Mouse (Mus musculus): ENCODE results near the gene Cpsf6. TPM values are rescaled to one million over a fixed set of nuclear protein-coding genes. Genes with fewer than 3 reads are reported as not detected.
"Not testable (repeated sequence)": the region's sequence is repeated elsewhere in the genome, so short reads cannot be mapped to it uniquely, and the experiment has no call there.

Gene Cpsf6
- polyA plus RNA-seq, 1 experiment from 2014 or later, result 111 TPM

DNA sequence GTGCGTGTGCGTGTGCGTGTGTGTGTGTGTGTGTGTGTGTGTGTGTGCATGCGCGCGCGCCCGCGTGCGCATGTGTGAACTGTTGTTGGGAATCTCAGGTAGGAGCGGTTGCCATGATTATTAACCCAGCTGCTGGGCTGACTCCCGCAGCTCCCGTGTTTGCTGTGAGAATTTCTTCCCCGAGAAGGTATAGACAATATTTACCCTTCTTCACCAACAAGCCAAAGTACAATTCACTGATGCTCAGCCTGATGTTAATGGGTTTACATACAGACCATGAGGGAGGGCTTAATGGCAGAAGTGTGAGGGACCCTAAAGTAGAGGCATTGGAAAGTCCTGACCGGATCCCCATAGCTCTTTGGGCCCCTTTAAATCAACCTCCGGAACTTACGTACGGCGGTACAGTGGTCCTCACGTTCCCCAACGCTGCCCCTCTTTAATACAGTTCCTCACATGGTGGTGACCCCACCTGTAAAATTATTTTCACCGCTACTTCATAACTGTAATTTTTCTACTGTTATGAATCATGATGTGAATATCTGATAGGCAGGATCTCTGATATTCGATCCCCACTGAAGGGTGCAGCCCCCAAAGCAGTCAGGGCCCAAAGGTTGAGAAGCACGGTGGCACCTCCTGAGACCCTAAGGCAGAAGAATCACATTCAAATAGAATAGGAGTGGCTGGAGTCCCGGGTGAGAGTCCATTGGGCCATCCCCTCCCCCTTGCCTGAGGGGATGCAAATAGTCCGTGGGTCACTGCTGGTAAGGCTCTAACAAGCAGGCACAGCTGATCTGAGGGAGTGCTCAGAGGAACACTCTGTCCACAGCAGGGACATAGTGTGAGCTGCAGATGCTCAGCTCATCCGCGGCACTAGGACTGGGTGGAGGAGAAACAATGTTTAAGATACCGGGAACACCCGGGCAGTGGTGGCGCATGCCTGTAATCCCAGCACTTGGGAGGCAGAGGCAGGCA, 10.4 kb upstream of the Cpsf6 start:
- Histone ChIP-seq H3K4me3 (ENCODE audit: low read length) (no peak overlapping the region), H3K4me2 (ENCODE audit: low read length) (no peak overlapping the region), H3K36me3 (ENCODE audit: control insufficient read depth, insufficient read depth, low read length) (no peaks in the 10 kb centered on the region), H3K4me1 (ENCODE audit: control insufficient read depth, insufficient read depth, low read depth, low read length) (no peaks in the 10 kb centered on the region; the same call in 1 of the 2 replicates), H3K27ac (ENCODE audit: low read depth, low read length) (no peak overlapping the region), H3K9me3 (ENCODE audit: control insufficient read depth, low read length) (no peaks in the 10 kb centered on the region), H3K9ac (ENCODE audit: low read depth, low read length) (no peak overlapping the region), H3K27me3 (replicated peaks; ENCODE audit: control insufficient read depth, insufficient read depth, low read length) (no peaks in the 10 kb centered on the region)
- WGBS, result 53% methylated on average over 31 of the region's 31 CpGs
- no peak for ATAC-seq

DNA sequence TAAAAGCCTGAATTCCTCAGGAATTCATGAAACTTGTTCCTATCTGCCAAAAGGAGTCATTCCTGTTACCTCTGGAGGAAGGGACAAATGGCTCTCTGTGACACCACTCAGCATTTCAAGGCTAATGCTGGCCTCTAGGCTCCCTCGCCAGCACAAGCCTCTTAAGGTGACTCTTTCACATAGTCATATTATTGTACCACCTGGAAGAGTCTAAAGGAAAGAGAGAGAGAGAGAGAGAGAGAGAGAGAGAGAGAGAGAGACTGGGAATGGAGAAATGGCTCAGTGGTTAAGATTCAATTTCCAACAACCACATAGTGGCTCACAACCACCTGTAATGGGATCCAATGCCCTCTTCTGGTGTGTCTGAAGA, 9.5 kb upstream of the Cpsf6 start:
- Histone ChIP-seq H3K36me3 (ENCODE audit: control insufficient read depth, insufficient read depth, low read length) (no peaks in the 10 kb centered on the region), H3K4me1 (ENCODE audit: control insufficient read depth, insufficient read depth, low read depth, low read length) (no peaks in the 10 kb centered on the region; the same call in 1 of the 2 replicates), H3K27me3 (replicated peaks; ENCODE audit: control insufficient read depth, insufficient read depth, low read length) (no peaks in the 10 kb centered on the region), H3K4me2 (ENCODE audit: low read length) (no peak overlapping the region), H3K9ac (ENCODE audit: low read depth, low read length) (no peak overlapping the region), H3K4me3 (ENCODE audit: low read length) (no peak overlapping the region), H3K9me3 (ENCODE audit: control insufficient read depth, low read length) (no peaks in the 10 kb centered on the region), H3K27ac (ENCODE audit: low read depth, low read length) (no peak overlapping the region)
- WGBS, result 90% methylated on average over 1 of the region's 1 CpGs
- ATAC-seq, result no peak

DNA sequence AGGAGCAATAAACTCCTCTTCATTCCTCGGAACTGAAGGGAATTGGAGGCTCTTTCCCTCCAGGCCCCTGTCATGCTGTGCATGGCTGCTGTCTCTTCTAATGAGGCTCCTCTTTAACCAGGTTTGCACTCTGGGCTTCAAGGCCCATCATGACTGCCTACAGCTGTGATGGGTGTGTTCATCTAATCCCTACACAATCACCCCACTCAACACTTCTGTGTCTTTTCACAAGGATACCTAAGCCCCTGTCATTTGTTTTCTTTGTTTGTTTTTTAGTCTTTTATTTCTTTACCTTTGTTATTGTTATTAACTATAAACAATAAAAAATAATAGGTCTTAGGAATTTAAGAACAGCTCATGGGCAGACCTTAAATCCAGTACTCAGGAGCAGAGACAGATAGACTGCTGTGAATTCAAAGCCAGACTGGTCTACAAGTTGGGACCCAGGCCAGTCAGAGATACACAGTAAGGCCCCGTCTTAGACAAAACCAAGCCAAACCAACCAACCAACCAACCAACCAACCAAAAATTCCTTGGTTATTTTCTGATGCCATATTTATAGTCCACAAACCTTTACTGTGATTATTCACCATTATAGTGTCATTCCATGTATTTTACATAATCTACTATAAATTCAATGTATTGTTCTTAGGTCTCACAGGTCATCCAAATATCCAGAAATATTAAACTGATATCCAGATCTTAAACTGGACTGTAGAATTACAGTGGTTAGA, 9.0 kb upstream of the Cpsf6 start:
- H3K4me1 ChIP-seq (ENCODE audit: control insufficient read depth, insufficient read depth, low read depth, low read length), result no peaks in the 10 kb centered on the region; the same call in 1 of the 2 replicates
- H3K9me3 ChIP-seq (ENCODE audit: control insufficient read depth, low read length), result no peaks in the 10 kb centered on the region
- H3K36me3 ChIP-seq (ENCODE audit: control insufficient read depth, insufficient read depth, low read length), result no peaks in the 10 kb centered on the region
- 66% methylated on average over 2 of the region's 2 CpGs for WGBS
- no peak overlapping the region for H3K4me3 ChIP-seq (ENCODE audit: low read length)
- no peak overlapping the region for H3K4me2 ChIP-seq (ENCODE audit: low read length)
- H3K9ac ChIP-seq (ENCODE audit: low read depth, low read length), result no peak overlapping the region
- H3K27me3 ChIP-seq (replicated peaks; ENCODE audit: control insufficient read depth, insufficient read depth, low read length), result no peaks in the 10 kb centered on the region
- no peak overlapping the region for H3K27ac ChIP-seq (ENCODE audit: low read depth, low read length)
- no peak for ATAC-seq

DNA sequence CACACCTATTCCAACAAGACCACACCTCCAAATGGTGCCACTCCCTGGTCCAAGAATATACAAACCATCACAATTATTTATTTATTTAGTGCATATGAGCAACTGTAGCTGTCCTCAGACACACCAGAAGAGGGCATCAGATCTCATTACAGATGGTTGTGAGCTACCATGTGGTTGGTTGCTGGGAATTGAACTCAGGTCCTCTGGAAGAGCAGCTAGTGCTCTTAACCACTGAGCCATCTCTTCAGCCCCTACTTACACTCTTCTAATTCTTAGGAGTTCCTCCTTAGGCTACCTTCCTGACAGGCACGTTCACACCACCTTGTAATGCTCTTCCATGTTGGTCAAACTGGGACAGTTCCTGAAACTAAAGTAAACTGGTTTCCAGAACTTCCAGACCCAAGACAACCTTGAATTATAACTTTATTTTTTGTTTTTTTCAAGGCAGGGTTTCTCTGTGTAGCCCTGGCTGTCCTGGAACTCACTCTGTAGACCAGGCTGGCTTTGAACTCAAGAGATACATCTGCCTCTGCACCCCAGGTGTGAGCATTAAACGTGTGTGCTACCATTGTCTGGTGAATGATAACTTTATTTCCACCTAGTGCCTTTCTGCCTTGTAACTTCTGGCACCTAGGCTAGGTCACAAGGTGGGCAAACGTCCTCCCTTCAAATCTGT, 8.3 kb upstream of the Cpsf6 start:
- H3K4me3 ChIP-seq (ENCODE audit: low read length); H3K27me3 ChIP-seq (replicated peaks; ENCODE audit: control insufficient read depth, insufficient read depth, low read length); H3K27ac ChIP-seq (ENCODE audit: low read depth, low read length); H3K36me3 ChIP-seq (ENCODE audit: control insufficient read depth, insufficient read depth, low read length); H3K4me1 ChIP-seq (ENCODE audit: control insufficient read depth, insufficient read depth, low read depth, low read length); H3K4me2 ChIP-seq (ENCODE audit: low read length); H3K9ac ChIP-seq (ENCODE audit: low read depth, low read length); ATAC-seq; H3K9me3 ChIP-seq (ENCODE audit: control insufficient read depth, low read length): not testable (repeated sequence)
- 57% methylated on average over 3 of the region's 3 CpGs for WGBS

DNA sequence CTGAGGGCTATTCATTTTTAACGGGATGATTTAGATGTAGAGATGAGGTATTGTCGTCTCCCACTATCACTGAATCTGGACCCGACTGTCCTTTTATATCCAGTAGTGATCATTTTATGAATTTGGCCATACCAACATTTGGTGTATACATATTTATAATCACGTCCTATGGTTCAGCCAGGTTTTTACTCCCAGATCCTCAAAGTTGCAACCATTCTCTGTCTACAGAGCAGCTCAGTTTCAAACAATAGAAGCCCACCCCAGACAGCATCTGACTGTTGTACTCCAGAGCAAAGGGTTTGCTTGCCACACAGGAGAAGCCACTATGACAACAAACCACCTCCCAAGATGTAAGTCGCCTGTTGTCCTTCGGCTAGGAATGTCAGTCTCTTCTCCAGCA, 7.2 kb upstream of the Cpsf6 start:
- Histone ChIP-seq H3K9me3 (ENCODE audit: control insufficient read depth, low read length) (no peaks in the 10 kb centered on the region), H3K36me3 (ENCODE audit: control insufficient read depth, insufficient read depth, low read length) (no peaks in the 10 kb centered on the region), H3K4me3 (ENCODE audit: low read length) (no peak overlapping the region), H3K27me3 (replicated peaks; ENCODE audit: control insufficient read depth, insufficient read depth, low read length) (no peaks in the 10 kb centered on the region), H3K4me2 (ENCODE audit: low read length) (no peak overlapping the region), H3K9ac (ENCODE audit: low read depth, low read length) (no peak overlapping the region), H3K4me1 (ENCODE audit: control insufficient read depth, insufficient read depth, low read depth, low read length) (no peaks in the 10 kb centered on the region), H3K27ac (ENCODE audit: low read depth, low read length) (no peak overlapping the region)
- 86% methylated on average over 6 of the region's 6 CpGs for WGBS
- no peak for ATAC-seq

DNA sequence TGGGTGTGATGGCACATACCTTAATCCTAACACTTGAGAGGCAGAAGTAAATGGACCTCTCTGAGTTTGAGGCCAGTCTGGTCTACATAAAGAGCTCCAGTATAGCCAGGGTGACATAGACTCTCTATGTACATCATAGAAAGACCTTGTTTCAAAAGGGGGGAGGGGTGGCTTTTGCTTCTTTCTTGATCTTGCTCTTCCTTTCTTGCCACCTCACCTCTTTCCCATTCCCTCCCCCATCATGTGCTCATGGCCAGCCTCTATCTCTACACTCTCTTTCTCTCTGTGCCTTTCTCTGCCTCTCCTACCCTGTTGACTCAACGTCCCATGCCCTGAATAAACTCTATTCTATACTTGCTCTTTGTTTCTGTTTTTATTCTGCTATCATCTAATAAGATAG, 6.4 kb upstream of the Cpsf6 start:
- Histone ChIP-seq H3K4me3 (ENCODE audit: low read length) (no peak overlapping the region), H3K9ac (ENCODE audit: low read depth, low read length) (no peak overlapping the region), H3K4me1 (ENCODE audit: control insufficient read depth, insufficient read depth, low read depth, low read length) (no peaks in the 10 kb centered on the region), H3K4me2 (ENCODE audit: low read length) (no peak overlapping the region), H3K27me3 (replicated peaks; ENCODE audit: control insufficient read depth, insufficient read depth, low read length) (no peaks in the 10 kb centered on the region), H3K36me3 (ENCODE audit: control insufficient read depth, insufficient read depth, low read length) (no peaks in the 10 kb centered on the region), H3K9me3 (ENCODE audit: control insufficient read depth, low read length) (no peaks in the 10 kb centered on the region), H3K27ac (ENCODE audit: low read depth, low read length) (no peak overlapping the region)
- WGBS, result 83% methylated on average over 1 of the region's 1 CpGs
- no peak for ATAC-seq

DNA sequence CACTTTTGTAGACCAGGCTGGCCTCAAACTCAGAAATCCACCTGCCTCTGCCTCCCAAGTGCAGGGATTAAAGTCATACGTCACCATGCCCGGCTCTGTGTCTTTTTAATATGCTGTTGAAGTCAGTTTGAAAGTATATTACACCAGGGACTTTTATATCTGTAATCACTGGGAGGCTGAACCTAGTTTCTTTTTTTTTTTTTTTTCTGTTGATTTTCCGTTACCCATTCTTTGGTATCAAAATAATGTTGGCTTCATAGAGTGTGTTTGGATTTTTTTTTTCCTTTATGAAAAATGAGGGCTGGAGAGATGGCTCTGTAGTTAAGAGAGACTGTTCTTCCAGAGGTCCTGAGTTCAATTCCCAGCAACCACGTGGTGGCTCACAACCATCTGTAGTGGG, 5.6 kb upstream of the Cpsf6 start:
- Histone ChIP-seq H3K4me2 (ENCODE audit: low read length) (no peak overlapping the region), H3K36me3 (ENCODE audit: control insufficient read depth, insufficient read depth, low read length) (no peaks in the 10 kb centered on the region), H3K9me3 (ENCODE audit: control insufficient read depth, low read length) (no peaks in the 10 kb centered on the region), H3K4me1 (ENCODE audit: control insufficient read depth, insufficient read depth, low read depth, low read length) (no peaks in the 10 kb centered on the region), H3K9ac (ENCODE audit: low read depth, low read length) (no peak overlapping the region), H3K4me3 (ENCODE audit: low read length) (no peak overlapping the region), H3K27ac (ENCODE audit: low read depth, low read length) (no peak overlapping the region), H3K27me3 (replicated peaks; ENCODE audit: control insufficient read depth, insufficient read depth, low read length) (no peaks in the 10 kb centered on the region)
- WGBS, result 87% methylated on average over 4 of the region's 4 CpGs
- ATAC-seq, result no peak

DNA sequence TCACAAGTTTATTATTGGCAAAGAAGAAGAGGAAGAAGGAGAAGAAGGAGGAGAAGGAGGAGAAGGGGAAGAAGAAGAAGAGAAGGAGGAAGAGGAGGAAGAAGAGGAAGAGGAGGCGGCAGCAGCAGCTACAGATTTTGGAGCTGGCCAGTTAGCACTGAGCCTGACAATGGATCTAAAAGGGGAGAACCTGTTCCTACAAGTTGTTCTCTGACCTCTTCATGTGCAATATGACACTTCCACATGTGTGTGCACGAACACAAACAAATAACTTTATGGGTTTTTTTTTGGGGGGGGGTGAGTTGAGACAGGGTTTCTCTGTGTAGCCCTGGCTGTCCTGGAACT, 5.2 kb upstream of the Cpsf6 start:
- no peak overlapping the region for H3K27ac ChIP-seq (ENCODE audit: low read depth, low read length)
- no peaks in the 10 kb centered on the region for H3K4me1 ChIP-seq (ENCODE audit: control insufficient read depth, insufficient read depth, low read depth, low read length)
- H3K36me3 ChIP-seq (ENCODE audit: control insufficient read depth, insufficient read depth, low read length), result no peaks in the 10 kb centered on the region
- 79% methylated on average over 2 of the region's 2 CpGs for WGBS
- H3K9me3 ChIP-seq (ENCODE audit: control insufficient read depth, low read length), result no peaks in the 10 kb centered on the region
- no peak overlapping the region for H3K9ac ChIP-seq (ENCODE audit: low read depth, low read length)
- H3K27me3 ChIP-seq (replicated peaks; ENCODE audit: control insufficient read depth, insufficient read depth, low read length), result no peaks in the 10 kb centered on the region
- H3K4me3 ChIP-seq (ENCODE audit: low read length), result no peak overlapping the region
- H3K4me2 ChIP-seq (ENCODE audit: low read length), result no peak overlapping the region
- no peak for ATAC-seq

Measured in hindbrain, embryonic 16.5 days (tissue).